Mouse (Mus musculus) midbrain, embryonic 10.5 days (tissue): ENCODE results near the gene Il2. TPM values are rescaled to one million over a fixed set of nuclear protein-coding genes. Genes with fewer than 3 reads are reported as not detected.

ENCODE experiments used
- DNase-seq: peaks from one replicate; pipeline ENCODE4 v3.0.0-alpha.2; 2017; ENCODE audit warnings: low spot score
- H3K27ac ChIP-seq: fragments of 300-500 bp; sonication (generic); replicated peaks from 2 replicates; pipeline ENCODE4 v1.5.1; 2016; ENCODE audit warnings: mild to moderate bottlenecking
- H3K27me3 ChIP-seq: fragments of 300-500 bp; sonication (generic); 2 replicates; pipeline ENCODE4 v1.6.1; 2016; ENCODE audit warnings: low read depth, mild to moderate bottlenecking; ENCODE audit not compliant: poor library complexity, severe bottlenecking
- H3K36me3 ChIP-seq: fragments of 300-500 bp; sonication (generic); 2 replicates; pipeline ENCODE4 v1.6.1; 2016; ENCODE audit warnings: mild to moderate bottlenecking, moderate library complexity
- H3K4me1 ChIP-seq: fragments of 300-500 bp; sonication (generic); 2 replicates; pipeline ENCODE4 v1.6.1; 2016
- H3K4me3 ChIP-seq: fragments of 300-500 bp; sonication (generic); 2 replicates; pipeline ENCODE4 v1.5.1; 2016; ENCODE audit warnings: mild to moderate bottlenecking, moderate library complexity
- H3K9me3 ChIP-seq: fragments of 300-500 bp; sonication (generic); replicated peaks from 2 replicates; pipeline ENCODE4 v1.6.1; 2016; ENCODE audit warnings: mild to moderate bottlenecking
- WGBS: fragments of 180-500 bp; shearing (Covaris S2); methylation state at CpG from one replicate; pipeline ENCODE4 v1.1.7; 2016; 5-methylcytosine and 5-hydroxymethylcytosine counted together
- polyA plus RNA-seq: library from polyadenylated mRNA; unstranded; fragments of >200 nt; fragmentation: Nextera tagmentation; extraction: Ambion mirVana; gene quantifications from 2 replicates; pipeline ENCODE4 v1.2.1, GENCODE M21; 2016

Gene Il2
- 0.17 and 0.20 TPM in 2 replicates for polyA plus RNA-seq

DNA sequence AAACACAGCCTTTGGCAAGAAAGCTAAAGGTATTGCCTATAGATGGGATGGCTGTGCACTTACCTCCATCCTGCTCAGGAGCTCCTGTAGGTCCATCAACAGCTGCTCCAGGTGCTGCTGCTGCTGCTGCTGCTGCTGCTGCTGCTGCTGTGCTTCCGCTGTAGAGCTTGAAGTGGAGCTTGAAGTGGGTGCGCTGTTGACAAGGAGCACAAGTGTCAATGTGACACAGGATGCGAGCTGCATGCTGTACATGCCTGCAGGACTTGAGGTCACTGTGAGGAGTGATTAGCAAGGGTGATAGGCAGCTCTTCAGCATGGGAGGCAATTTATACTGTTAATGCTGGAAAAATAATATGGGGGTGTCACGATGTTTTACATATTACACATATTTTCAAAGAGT, at the start of gene Il2:
TSS of gene Il2 (minus strand) at position 305 of the 400 bp plus-strand sequence.
- Histone ChIP-seq H3K4me3 (no peak within 1 kb of the TSS), H3K27ac (no peak within 1 kb of the TSS), H3K27me3 (no peaks in the 10 kb centered on the region), H3K36me3 (no peaks in the 10 kb centered on the region), H3K9me3 (no peaks in the 10 kb centered on the region), H3K4me1 (no peaks in the 10 kb centered on the region)
- 83% methylated on average over 4 of the region's 4 CpGs for WGBS
- no peak for DNase-seq

- 75% methylated on average over 10 of the region's 10 CpGs for WGBS
- Histone ChIP-seq H3K9me3 (no peaks in the 10 kb centered on the region), H3K4me3 (no peak overlapping the region), H3K27me3 (no peaks in the 10 kb centered on the region), H3K27ac (no peak overlapping the region), H3K36me3 (no peaks in the 10 kb centered on the region), H3K4me1 (no peaks in the 10 kb centered on the region)
- no peak for DNase-seq
These were observed 49.2 kb upstream of the Il2 start for GRCm38 (mm10) chr3:37174711-37175572.

- Histone ChIP-seq H3K27ac (no peak overlapping the region), H3K36me3 (no peaks in the 10 kb centered on the region), H3K9me3 (no peaks in the 10 kb centered on the region), H3K27me3 (no peaks in the 10 kb centered on the region), H3K4me1 (no peaks in the 10 kb centered on the region), H3K4me3 (no peak overlapping the region)
- no peak for DNase-seq
- 92% methylated on average over 8 of the region's 8 CpGs for WGBS
These were observed 47.5 kb upstream of the Il2 start for GRCm38 (mm10) chr3:37173285-37173684.

- 92% methylated on average over 2 of the region's 2 CpGs for WGBS
- no peak overlapping the region for H3K4me3 ChIP-seq
These were observed 43.5 kb upstream of the Il2 start for GRCm38 (mm10) chr3:37169283-37169682.

DNA sequence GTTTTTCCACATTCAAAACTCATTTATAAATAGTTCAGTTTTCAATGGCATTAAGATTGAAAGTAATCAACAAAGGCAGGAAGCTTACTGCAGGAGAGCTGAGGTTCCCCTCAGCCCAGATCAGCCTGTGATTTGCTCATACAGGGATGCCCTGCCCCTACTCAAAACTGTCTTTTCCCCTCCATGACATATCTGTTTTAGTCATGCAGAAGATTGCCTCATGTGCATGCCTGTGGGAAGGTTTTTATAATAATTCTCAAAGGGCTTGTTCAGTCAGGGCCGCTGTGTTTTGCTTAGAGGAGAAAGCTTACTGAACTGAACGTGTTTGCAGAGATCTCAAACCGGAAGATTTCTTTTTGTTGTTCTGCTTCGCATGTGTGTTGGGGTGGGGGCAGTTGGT, 35.3 kb upstream of the Il2 start:
- DNase-seq = no peak
- no peaks in the 10 kb centered on the region for H3K9me3 ChIP-seq
- 90% methylated on average over 4 of the region's 4 CpGs for WGBS
- no peaks in the 10 kb centered on the region for H3K4me1 ChIP-seq
- no peaks in the 10 kb centered on the region for H3K36me3 ChIP-seq
- H3K27me3 ChIP-seq = no peaks in the 10 kb centered on the region
- no peak overlapping the region for H3K4me3 ChIP-seq
- H3K27ac ChIP-seq = no peak overlapping the region

More at GRCm38 (mm10) chr3:37169283-37169682, 43.5 kb upstream of the Il2 start:
- no peak for DNase-seq
- Histone ChIP-seq H3K27ac (no peak overlapping the region), H3K36me3 (no peaks in the 10 kb centered on the region), H3K9me3 (no peaks in the 10 kb centered on the region), H3K4me1 (no peaks in the 10 kb centered on the region), H3K27me3 (no peaks in the 10 kb centered on the region)

GRCm38 (mm10) chr3:37158246-37158645, 32.5 kb upstream of the Il2 start:
- DNase-seq = no peak
- H3K4me1 ChIP-seq = no peaks in the 10 kb centered on the region
- no peaks in the 10 kb centered on the region for H3K9me3 ChIP-seq
- H3K4me3 ChIP-seq = no peak overlapping the region
- WGBS = 87% methylated on average over 3 of the region's 3 CpGs
- no peak overlapping the region for H3K27ac ChIP-seq
- no peaks in the 10 kb centered on the region for H3K27me3 ChIP-seq
- H3K36me3 ChIP-seq = no peaks in the 10 kb centered on the region

DNA sequence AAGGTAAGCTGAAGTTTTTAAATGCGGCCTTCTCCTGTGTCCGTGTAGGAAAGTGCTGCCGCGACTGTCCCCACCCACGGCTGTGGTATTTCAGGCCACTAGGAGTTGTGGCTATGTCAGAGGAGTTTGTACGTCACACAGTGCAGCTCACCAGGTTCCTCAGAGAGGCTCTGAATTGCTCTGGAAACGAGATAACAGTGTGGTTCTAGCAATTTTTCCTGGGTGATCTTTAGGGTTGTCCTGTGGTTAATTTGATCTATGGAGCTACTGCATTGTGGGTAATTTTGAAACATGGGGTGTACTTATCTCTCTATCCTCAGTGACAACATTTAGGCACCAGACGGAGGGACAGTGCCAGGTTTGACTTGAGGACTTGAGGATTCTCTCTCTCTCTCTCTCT, 31.3 kb upstream of the Il2 start:
- Histone ChIP-seq H3K27me3 (no peaks in the 10 kb centered on the region), H3K27ac (no peak overlapping the region), H3K36me3 (no peaks in the 10 kb centered on the region), H3K4me1 (no peaks in the 10 kb centered on the region), H3K4me3 (no peak overlapping the region), H3K9me3 (no peaks in the 10 kb centered on the region)
- no peak for DNase-seq
- WGBS = 71% methylated on average over 8 of the region's 8 CpGs

- H3K27me3 ChIP-seq = no peaks in the 10 kb centered on the region
- no peak overlapping the region for H3K27ac ChIP-seq
- DNase-seq = no peak
- no peaks in the 10 kb centered on the region for H3K36me3 ChIP-seq
- no peaks in the 10 kb centered on the region for H3K4me1 ChIP-seq
- WGBS = 92% methylated on average over 7 of the region's 7 CpGs
- H3K9me3 ChIP-seq = no peaks in the 10 kb centered on the region
- no peak overlapping the region for H3K4me3 ChIP-seq
These were observed 28.6 kb upstream of the Il2 start for GRCm38 (mm10) chr3:37154396-37154795.

DNA sequence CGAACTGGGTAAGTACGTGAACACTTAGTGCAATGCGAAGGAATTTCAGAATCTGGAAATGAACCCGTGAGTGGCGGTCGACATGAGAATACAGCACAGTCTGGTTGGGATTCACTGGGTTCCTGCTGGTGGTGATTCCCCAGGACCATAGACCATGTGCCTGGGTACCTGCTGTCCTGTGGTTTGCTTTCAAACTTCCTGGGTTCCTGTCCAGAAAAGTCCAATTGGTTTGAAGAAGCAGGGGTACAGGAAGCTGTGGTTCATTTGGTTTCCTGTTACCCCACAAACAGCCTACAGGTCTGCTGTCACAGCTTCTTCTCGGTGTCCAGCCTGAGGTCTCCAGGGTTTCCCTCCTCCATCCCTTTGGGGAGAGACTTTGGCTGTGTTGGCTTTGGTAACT, 27.2 kb upstream of the Il2 start:
- Histone ChIP-seq H3K4me3 (no peak overlapping the region), H3K4me1 (no peaks in the 10 kb centered on the region), H3K27me3 (no peaks in the 10 kb centered on the region), H3K27ac (no peak overlapping the region), H3K36me3 (no peaks in the 10 kb centered on the region), H3K9me3 (no peaks in the 10 kb centered on the region)
- WGBS = 91% methylated on average over 7 of the region's 7 CpGs
- DNase-seq = no peak

GRCm38 (mm10) chr3:37152274-37152673, 26.5 kb upstream of the Il2 start:
- no peaks in the 10 kb centered on the region for H3K36me3 ChIP-seq
- H3K9me3 ChIP-seq = no peaks in the 10 kb centered on the region
- H3K4me1 ChIP-seq = no peaks in the 10 kb centered on the region
- H3K27me3 ChIP-seq = no peaks in the 10 kb centered on the region
- H3K27ac ChIP-seq = no peak overlapping the region
- H3K4me3 ChIP-seq = no peak overlapping the region
- 91% methylated on average over 10 of the region's 10 CpGs for WGBS
- DNase-seq = no peak

- Histone ChIP-seq H3K4me1 (no peaks in the 10 kb centered on the region), H3K27me3 (no peaks in the 10 kb centered on the region), H3K9me3 (no peaks in the 10 kb centered on the region), H3K36me3 (no peaks in the 10 kb centered on the region), H3K27ac (no peak overlapping the region), H3K4me3 (no peak overlapping the region)
- 94% methylated on average over 7 of the region's 7 CpGs for WGBS
- DNase-seq = no peak
These were observed 21.1 kb upstream of the Il2 start for GRCm38 (mm10) chr3:37146810-37147209.

GRCm38 (mm10) chr3:37146406-37146805, 20.6 kb upstream of the Il2 start:
- no peak for DNase-seq
- no peaks in the 10 kb centered on the region for H3K4me1 ChIP-seq
- WGBS = 54% methylated on average over 8 of the region's 8 CpGs

DNA sequence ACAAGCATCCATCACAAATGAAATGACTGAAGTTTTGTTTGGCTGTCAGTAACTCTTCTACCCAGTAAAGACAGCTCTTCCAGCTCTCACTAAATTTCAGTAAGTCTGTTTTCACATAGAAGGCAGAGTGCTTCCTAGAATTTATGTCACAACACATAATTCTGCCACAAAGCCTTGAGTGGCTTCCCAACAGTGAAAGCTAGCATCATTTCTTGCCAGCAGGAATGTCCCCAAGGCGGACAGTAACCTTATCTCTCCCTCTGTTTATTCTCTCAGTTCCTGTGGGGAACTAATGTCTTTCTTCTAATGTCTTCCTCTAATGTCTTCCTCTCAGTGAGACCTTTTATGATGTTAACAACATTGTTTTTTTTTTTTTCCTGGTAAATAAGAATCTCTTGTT, 19.2 kb upstream of the Il2 start:
- no peaks in the 10 kb centered on the region for H3K36me3 ChIP-seq
- no peak overlapping the region for H3K4me3 ChIP-seq
- 73% methylated on average over 1 of the region's 1 CpGs for WGBS

More at GRCm38 (mm10) chr3:37146406-37146805, 20.6 kb upstream of the Il2 start:
- Histone ChIP-seq H3K4me3 (no peak overlapping the region), H3K27ac (no peak overlapping the region), H3K9me3 (no peaks in the 10 kb centered on the region), H3K27me3 (no peaks in the 10 kb centered on the region), H3K36me3 (no peaks in the 10 kb centered on the region)

More for the DNA sequence above, 19.2 kb upstream of the Il2 start:
- no peaks in the 10 kb centered on the region for H3K4me1 ChIP-seq
- H3K27me3 ChIP-seq = no peaks in the 10 kb centered on the region
- DNase-seq = no peak
- 0 out of 2 replicates have a peak, but pooled peaks cover 3% of the 10 kb centered on the region for H3K9me3 ChIP-seq
- H3K27ac ChIP-seq = no peak overlapping the region
